Mouse (Mus musculus) liver, embryonic 14.5 days (tissue): ENCODE results near the gene Lcn2.

Source experiments
- CTCF ChIP-seq: IDR thresholded peaks from 2 replicates; pipeline ENCODE4 v1.5.1; 2016; ENCODE audit warnings: antibody characterized with exemption, low read depth, control low read depth
- EP300 ChIP-seq: IDR thresholded peaks from 2 replicates; pipeline ENCODE4 v1.6.1; 2016; ENCODE audit warnings: antibody characterized with exemption, low read depth

- TF ChIP-seq CTCF: no peak
- no peak for TF ChIP-seq EP300
These were observed 5.4 kb downstream of the Lcn2 start for GRCm38 (mm10) chr2:32382689-32383088.
